Mouse (Mus musculus) Muller cell, postnatal 12 days (primary cell): Measurements from ENCODE around the gene Syt7.
A peak's percentile ranks its signal among the peaks of the same experiment; 100 is the strongest.

Experiments
- DNase-seq: peaks from one replicate; pipeline ENCODE4 v3.0.0-alpha.2; 2015; ENCODE audit errors: inconsistent ontology term

Syt7 gene

DNA sequence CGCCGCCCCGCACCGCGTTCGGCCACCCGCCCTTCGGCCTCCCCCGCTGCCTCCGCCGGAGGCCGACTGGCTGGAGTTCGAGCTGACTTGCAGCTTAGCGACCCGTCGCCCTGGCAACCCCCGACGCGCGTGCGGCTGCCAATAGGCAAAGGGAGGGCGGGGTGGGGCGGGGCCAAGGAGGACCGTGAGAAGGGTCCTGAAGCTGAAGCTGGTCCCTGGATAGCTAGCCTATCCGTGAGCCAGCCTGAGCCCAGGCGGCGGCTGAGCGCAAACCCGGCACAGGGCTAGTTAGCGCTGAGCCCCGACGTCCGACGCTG lies 68.6 kb downstream of the Syt7 start:
- DNase-seq = peak; percentile 82

DNA sequence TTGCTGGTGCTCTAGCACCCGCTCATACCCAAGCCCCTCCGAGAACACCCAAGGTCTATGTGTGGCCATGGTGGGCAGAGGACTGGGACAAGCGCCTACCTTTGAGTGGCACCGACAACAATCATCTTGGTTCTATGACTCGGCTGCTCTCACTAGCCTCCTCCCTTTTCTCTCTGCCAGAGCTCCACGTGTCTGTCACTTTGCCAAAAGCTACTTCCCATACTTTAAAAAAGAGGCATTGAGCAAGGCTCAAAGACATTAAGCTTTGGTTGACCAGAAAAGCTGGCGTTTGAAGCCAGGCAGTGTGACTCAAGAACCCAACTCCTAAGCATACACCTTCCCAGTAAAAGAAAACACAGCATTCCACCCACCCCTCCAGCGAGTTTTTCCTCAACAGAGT lies 69.2 kb downstream of the Syt7 start:
- DNase-seq = peak; percentile 47

DNA sequence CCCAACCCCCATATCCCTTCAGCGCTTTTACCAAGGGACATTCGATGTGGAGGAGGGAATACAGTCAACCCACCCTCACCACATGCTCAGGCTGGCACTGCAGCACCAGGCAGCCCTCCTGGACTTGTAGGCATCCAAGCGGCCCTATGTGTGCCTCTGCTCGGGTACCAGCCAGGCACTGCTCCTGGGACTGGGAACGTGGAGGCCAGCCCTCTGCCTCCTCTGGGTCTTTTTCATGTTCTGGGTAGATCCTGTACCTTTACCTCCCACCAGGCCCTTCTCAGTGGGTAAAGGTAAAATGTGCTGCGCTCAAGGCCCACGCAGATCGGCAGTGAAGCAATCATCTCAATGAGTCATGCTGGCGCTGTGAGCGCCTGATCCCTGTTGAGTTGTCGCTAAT lies 71.0 kb downstream of the Syt7 start:
- DNase-seq = no peak

DNA sequence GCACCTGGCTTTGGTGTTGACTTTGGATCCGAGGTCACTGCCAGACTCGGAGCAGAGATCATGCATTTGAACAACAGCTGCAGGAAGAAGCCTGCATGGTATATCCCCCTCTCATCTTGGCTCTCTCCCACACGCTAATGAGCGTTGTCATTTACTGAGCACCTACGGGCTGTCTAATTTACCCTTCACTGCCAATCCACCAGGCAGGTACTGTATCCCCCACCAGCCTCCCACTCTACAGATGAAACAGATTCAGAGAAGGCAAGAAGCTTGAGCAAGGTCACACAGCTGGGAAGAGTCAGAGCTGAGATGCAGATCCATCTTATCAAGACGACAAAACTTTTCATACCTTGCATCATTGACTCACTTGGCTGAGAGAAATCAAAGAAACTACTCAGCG lies 72.7 kb downstream of the Syt7 start:
- no peak for DNase-seq

DNA sequence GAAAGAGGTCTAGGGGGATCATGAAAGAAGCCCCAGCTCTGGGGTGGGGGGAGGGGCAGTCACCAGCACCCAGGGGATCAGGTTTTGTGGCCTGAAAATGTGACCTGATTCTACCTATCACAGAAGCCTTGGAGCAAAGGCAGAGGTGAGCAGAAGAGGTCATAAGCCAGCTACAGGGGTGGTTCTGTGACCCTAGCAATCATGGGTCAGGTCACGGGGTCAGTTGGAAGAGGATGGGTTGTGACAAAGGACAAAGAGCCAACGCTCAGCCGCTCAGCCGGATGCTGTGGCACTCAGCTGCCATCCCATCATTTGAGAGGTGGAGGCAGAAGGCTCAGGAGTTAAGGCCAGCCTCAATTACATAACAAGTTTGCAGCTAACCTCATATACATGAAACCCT lies 75.5 kb downstream of the Syt7 start:
- no peak for DNase-seq

DNA sequence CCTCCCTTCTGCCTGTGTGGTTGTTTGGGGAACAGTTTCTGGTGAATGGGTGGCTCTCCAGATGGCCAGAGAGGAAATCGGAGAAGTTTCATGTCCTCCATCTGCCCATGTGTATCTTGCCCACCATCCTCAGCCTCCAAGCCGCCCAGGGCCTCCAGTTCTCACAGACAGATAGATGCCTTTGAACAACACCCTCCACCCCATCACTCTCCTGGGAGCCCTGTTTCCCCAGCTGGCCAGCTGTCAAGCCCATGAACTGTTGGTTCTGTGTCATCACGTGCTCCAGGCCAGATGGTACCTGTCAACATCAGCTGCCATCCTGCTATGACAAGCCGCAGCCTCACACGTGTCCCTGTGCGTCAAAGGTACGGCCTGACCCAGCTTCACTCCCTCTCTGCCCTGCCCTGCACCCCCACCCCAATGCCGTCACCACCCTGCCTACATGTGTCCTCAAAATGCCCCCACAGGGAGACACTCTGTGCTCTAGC lies 80.3 kb downstream of the Syt7 start:
- no peak for DNase-seq

DNA sequence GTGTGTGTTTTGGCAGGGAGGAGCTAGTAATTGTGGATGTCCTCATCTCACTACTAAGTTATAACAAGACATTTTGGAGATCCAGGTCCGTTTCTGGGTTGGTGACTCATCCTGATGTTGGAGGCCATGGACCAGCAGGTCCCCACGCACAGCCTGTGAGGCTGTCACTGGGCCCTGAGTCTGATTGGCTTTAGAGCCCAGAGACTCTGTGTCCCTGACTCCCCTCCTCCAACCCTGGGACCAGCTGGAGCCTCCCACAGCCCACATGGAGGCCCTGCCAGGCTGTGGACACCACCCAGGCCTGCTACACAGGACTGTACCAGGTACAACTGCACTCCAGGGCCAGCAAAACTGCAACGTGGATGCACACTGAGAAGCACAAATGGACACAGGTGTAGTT lies 84.1 kb downstream of the Syt7 start:
- DNase-seq = no peak

DNA sequence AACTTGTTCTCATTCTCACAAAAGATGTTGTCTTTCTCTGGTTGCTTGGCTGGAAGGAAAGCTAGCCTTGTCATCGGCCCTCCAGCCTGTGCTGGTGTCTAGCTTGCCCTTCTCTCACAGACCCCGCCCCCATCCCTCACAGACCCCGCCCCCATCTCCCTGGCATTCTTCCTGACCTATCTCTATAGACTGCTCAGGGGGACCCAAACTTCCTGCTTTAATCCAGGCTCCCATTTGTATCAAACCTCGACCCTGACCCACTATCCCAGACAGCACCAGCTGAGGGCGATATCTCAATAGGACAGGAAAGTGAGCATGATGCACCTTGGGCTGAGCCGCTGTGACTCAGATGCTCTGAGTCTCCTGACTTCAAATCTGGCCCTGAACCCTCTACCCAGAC lies 84.9 kb downstream of the Syt7 start:
- DNase-seq = no peak

DNA sequence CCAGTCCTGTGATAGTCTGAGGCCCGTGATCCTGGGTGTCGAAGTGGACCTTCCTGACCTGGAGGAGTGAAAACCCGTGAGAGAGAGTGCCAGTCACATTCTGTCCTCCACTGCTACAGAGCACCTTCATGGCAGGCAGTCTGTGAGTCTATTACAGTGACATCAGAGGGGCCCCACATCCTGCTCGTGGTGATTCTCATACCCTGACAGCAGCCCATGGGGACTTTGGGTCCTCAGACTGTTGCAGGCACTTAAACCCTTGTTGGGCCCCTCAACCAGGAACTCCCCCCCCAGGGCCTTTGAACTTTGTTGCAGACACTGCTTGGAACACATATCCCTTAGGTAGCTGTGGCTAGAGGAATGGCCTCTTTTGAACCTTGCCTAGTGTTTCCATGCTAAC lies 90.7 kb downstream of the Syt7 start:
- no peak for DNase-seq

DNA sequence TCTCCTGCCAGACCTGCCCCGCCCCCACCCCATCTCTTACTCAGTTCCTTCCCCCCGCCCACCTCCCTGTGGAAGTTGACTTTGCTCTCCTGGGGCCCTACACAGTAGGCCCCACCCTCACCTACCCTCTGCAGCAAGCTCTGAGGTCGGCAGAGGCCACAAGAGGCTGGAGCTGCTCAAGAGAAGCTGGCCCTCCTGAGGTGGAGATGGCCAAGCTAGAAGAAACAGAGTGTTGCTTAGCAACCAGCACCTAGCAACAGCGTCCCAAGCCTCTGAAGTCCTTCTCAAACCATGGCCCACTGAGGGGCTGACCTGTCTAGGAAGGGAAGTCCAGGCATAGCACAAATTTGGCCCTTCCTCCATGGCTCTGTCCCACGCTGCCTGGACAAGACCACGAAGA lies 93.8 kb downstream of the Syt7 start, which contains the start of gene Ppp1r32:
Gene Ppp1r32, minus strand, starts transcription at position 226 of the 400 bp plus-strand sequence.
- no peak for DNase-seq

DNA sequence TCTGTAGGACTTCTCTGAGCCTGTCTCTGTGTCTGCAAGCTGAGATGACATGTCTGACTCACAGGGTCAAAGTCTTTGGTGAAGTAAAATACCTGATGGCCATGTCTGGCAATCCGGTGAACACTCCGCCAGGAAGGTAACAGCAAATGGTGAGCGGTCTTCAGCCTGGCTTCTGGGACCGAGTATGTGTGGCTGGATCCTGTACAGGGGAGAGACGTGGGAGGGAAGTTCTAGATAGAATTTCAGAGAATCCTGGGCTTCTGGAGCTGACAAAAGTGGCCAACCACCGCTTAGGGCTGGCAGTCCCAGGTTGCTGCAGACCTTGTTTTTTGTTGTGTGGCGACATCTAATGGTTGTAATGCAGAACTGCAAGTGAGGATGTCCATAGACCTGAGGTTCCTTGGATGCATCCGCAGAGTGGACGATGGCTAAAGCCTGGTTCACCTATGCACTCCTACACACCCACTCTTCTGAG lies 97.4 kb downstream of the Syt7 start:
- DNase-seq = peak; percentile 40

DNA sequence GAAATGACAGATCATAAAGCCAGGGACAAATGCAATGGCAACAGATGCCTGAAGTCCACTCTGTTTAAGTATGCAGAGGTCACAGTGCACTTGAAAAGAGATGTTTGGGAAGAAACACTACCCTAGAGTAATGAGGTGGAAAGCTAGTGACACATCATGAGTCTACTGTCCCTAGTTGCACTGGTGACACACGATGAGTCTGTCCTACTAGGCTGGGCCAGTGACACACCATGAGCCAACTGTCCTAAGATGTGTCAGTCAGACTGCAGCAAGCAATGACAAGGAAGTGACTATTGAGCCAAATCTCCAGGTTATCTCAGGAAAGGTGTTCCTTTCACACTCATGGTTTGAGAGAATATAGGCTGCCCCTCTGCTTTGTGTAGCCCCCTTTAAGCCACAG lies 106.8 kb downstream of the Syt7 start:
- peak; percentile 19 for DNase-seq

DNA sequence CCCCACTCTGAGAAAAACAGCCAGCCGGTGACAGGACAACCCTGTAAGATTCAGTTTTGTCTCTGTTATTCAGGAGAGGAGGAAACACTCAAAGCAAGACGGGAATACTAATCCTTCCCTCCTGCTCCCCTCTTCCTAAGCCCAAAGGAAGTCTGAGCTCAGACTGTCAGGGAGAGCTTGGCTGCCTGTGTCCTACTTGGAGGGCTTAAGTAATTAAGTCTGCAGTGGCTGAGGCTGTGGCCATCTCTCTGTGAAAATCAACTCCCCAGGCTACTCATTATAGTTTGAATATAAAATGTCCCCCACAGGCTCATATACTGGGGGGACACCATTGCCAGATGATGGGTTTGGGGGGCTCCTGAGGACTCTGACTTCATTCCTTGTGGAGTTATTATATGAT lies 108.1 kb downstream of the Syt7 start:
- DNase-seq = no peak

DNA sequence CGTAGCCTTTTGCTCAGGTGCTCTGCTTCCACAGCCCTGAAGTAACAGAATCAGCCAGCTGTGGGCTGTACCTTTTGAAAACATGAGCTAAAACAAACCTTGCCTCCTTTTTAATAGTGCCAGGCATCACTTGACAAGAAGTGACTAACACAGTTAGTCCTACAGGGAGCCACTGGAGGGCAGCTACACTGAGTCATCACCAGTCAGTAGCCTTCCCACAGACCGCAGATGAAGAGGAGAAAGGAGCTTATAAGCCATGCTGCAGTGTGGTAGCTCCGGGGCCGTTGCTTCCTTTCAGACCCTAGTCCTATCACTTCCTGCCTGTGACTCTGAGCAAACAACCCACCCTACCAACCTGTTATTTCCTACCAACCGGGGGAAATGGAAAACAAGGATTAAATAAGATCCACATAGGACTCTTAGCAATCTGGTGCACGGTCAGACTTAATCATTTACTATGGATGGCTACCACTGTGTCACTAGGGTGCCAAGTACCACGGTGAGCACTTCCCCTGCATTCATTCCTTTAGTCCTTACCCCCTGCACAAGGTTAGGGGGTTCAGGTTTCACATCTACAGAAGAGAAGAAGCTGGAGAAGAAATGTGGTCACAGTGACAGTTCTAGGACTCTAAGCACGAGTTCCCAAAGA lies 108.7 kb downstream of the Syt7 start:
- peak; percentile 45 for DNase-seq

DNA sequence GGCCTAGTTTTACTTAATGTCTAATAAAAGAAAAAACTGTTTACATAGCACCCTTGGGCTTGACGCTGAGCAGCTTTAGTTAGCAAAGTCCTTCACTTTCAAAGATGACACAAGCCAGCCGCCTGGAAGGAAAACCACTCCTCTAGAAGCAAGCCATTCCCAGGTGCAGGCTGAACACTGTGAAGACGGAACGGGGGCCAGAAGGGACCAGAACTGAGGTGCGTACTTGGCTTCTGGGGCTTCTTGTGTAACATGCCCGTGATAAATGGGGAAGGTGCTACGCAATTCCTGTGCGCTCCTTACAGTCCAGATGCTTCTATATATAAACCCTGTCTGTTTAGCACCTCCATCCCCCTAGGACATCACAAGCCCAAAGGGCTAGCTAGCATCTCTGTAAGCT lies 111.7 kb downstream of the Syt7 start:
- DNase-seq = no peak

DNA sequence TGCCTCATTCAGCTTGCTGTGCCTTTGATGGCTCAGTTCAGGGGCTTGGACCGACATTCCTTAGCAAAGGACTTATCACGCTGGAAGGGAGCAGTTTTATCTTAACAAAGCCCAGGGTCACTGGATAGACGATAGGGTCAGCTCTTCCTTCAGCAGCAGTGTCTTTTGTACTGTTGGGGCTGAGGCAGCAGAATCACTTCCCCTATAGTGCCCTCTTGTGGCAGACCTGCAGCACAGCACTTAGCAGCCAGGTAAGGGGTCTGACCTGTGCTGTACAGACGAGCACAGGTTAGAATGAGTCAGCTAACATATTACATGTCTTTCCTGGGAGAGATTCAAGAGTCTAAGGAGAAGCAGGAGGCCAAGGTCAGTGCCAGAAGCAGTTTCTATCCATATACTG lies 113.7 kb downstream of the Syt7 start:
- peak; percentile 26 for DNase-seq
